Comparison of ENCODE assay signal across 9 mouse cellular contexts in the genomic region with DNA sequence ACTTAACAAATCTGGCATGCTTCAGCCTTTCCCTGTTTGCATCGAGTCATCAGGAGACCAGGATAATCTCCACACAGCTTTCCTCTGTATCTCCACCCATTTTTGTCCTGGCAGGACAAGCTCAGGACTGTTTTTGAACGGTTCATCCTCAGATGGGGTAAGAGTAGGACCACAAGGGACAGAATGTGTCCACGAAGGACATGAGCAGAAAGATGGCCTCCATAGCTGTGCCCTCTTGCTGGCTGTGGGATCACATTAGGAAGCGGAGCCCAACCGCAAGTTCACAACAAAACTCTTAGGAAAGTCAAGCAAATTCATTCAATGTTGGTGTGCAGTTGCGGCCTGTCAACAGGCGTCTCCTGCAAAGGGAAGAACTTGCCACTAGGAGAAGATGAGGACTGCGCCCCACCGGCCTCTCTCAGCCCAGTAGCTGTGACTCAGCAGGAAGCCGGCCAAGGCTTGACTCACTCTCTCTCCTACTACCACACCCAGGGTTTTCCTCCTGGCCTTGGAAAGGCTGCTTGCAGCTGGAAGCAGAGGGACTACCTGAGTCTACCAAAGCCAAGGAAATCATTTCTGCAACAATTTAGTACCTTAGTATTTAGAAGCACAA. TPM values are rescaled to one million over a fixed set of nuclear protein-coding genes. Genes with fewer than 3 reads are reported as not detected.
DNase-seq lines count a peak whose midpoint lies in the region; ATAC-seq and TF ChIP-seq lines count a peak whose summit lies in the region.
"Had no signal": no experiment of that assay in that cellular context is flagged by ENCODE, and none has a peak within 500 bp of the region (broad histone marks: within the 10 kb centered on the region; RNA-seq: fewer than 3 reads in every experiment).

No protein-coding gene starts in this region.

- H3K9ac ChIP-seq in liver, embryonic 12.5 days, result no peak overlapping the region
- no peak overlapping the region for H3K9ac ChIP-seq in stomach, embryonic 14.5 days (replicated peaks; ENCODE audit: low read depth, low read length)
- H3K9ac ChIP-seq: embryonic facial prominence, embryonic 12.5 days had no signal

- TF ChIP-seq CTCF in E14TG2a.4 (conservative IDR thresholded peaks at IDR 0.05; ENCODE audit: low read length), result no peak

- no peaks in the 10 kb centered on the region for H3K36me3 ChIP-seq in E14TG2a.4 (ENCODE audit: insufficient read depth, low read length)
- no peaks in the 10 kb centered on the region for H3K36me3 ChIP-seq in liver, embryonic 12.5 days
- H3K36me3 ChIP-seq in stomach, embryonic 14.5 days (ENCODE audit: control insufficient read depth, insufficient read depth, low read length), result no peaks in the 10 kb centered on the region
- no peaks in the 10 kb centered on the region for H3K36me3 ChIP-seq in hindbrain, embryonic 10.5 days
- H3K36me3 ChIP-seq: embryonic facial prominence, embryonic 12.5 days had no signal

- H3K4me1 ChIP-seq in E14TG2a.4 (replicated peaks; ENCODE audit: low read depth, low read length), result peaks cover 29% of the 10 kb centered on the region
- H3K4me1 ChIP-seq in liver, embryonic 12.5 days, result peaks cover 12% of the 10 kb centered on the region
- H3K4me1 ChIP-seq in stomach, embryonic 14.5 days (ENCODE audit: control insufficient read depth, insufficient read depth, low read length), result no peaks in the 10 kb centered on the region
- H3K4me1 ChIP-seq in hindbrain, embryonic 10.5 days (replicated peaks), result no peaks in the 10 kb centered on the region
- H3K4me1 ChIP-seq: embryonic facial prominence, embryonic 12.5 days had no signal

- WGBS in liver, embryonic 12.5 days (ENCODE audit: insufficient replicate concordance), result 48% methylated on average over 10 of the region's 10 CpGs
- 78% methylated on average over 10 of the region's 10 CpGs for WGBS in stomach, embryonic 14.5 days
- 87% methylated on average over 10 of the region's 10 CpGs for WGBS in hindbrain, embryonic 10.5 days

- 0 out of 2 replicates have a peak overlapping the region, but pooled peaks have one; percentile 1 for H3K4me2 ChIP-seq in liver, embryonic 12.5 days
- H3K4me2 ChIP-seq in stomach, embryonic 14.5 days (replicated peaks; ENCODE audit: low read depth, low read length), result no peak overlapping the region
- H3K4me2 ChIP-seq: embryonic facial prominence, embryonic 12.5 days had no signal

- H3K27me3 ChIP-seq in E14TG2a.4 (ENCODE audit: insufficient read depth, low read length), result no peaks in the 10 kb centered on the region
- H3K27me3 ChIP-seq in liver, embryonic 12.5 days (replicated peaks), result no peaks in the 10 kb centered on the region
- no peaks in the 10 kb centered on the region for H3K27me3 ChIP-seq in stomach, embryonic 14.5 days (ENCODE audit: control insufficient read depth, insufficient read depth, low read length)
- no peaks in the 10 kb centered on the region for H3K27me3 ChIP-seq in hindbrain, embryonic 10.5 days (ENCODE audit: insufficient read depth, poor library complexity, severe bottlenecking)
- H3K27me3 ChIP-seq: embryonic facial prominence, embryonic 12.5 days had no signal

- H3K4me3 ChIP-seq in E14TG2a.4 (replicated peaks; ENCODE audit: low read length), result 0 out of 2 replicates have a peak overlapping the region, but pooled peaks have one; percentile 7
- H3K4me3 ChIP-seq in liver, embryonic 12.5 days, result no peak overlapping the region
- H3K4me3 ChIP-seq in stomach, embryonic 14.5 days (ENCODE audit: low read depth, low read length), result no peak overlapping the region
- no peak overlapping the region for H3K4me3 ChIP-seq in hindbrain, embryonic 10.5 days
- H3K4me3 ChIP-seq: embryonic facial prominence, embryonic 12.5 days had no signal

- intact Hi-C loops in gastrocnemius, postnatal 36 days (cut with DNase I), result no loop called here

- no peaks in the 10 kb centered on the region for H3K9me3 ChIP-seq in E14TG2a.4 (ENCODE audit: low read length)
- no peaks in the 10 kb centered on the region for H3K9me3 ChIP-seq in liver, embryonic 12.5 days (replicated peaks)
- H3K9me3 ChIP-seq in stomach, embryonic 14.5 days (ENCODE audit: control insufficient read depth, low read depth, low read length), result no peaks in the 10 kb centered on the region
- no peaks in the 10 kb centered on the region for H3K9me3 ChIP-seq in hindbrain, embryonic 10.5 days
- H3K9me3 ChIP-seq: embryonic facial prominence, embryonic 12.5 days had no signal

- H3K27ac ChIP-seq in liver, embryonic 12.5 days, result 0 out of 2 replicates have a peak overlapping the region, but pooled peaks have one; percentile 15
- no peak overlapping the region for H3K27ac ChIP-seq in stomach, embryonic 14.5 days (ENCODE audit: low read length)
- no peak overlapping the region for H3K27ac ChIP-seq in hindbrain, embryonic 10.5 days
- H3K27ac ChIP-seq: embryonic facial prominence, embryonic 12.5 days had no signal

- peak; percentile 91 for ATAC-seq in liver, embryonic 12.5 days
- peak; percentile 80; the same call in 1 of the 2 replicates for ATAC-seq in stomach, embryonic 14.5 days (ENCODE audit: insufficient number of reproducible peaks, insufficient read depth, low FRiP score, low read depth)

- DNase-seq in adrenal gland, adult (ENCODE audit: inconsistent age in 2 of 2, low spot score in 1 of 2), result peak; percentile 92 to 95
- peak; percentile 73 to 84 for DNase-seq in gastrocnemius, postnatal 36 days
- no peak for DNase-seq in hindbrain, embryonic 10.5 days (ENCODE audit: low spot score)
- no peak for DNase-seq in thymus, postnatal 25 days
- no peak for DNase-seq in layer of hippocampus, postnatal 10 days (ENCODE audit: low spot score in 2 of 2)

RNA-seq across cellular contexts. Expression of a gene that starts 31.6 kb away (rescaled TPM):
- 1 to 10 TPM; 2.7 to 3.6 TPM for total RNA-seq in gastrocnemius, postnatal 36 days (2021)
- polyA plus RNA-seq in liver, embryonic 12.5 days (2016; fragmentation: Nextera tagmentation; extraction: Ambion mirVana), result 3.0 and 3.7 TPM in 2 replicates
- polyA plus RNA-seq in stomach, embryonic 14.5 days (2014; fragmentation: Nextera tagmentation; extraction: Ambion mirVana), result 6.0 and 7.7 TPM in 2 replicates
- polyA plus RNA-seq in hindbrain, embryonic 10.5 days (2016; fragmentation: Nextera tagmentation; extraction: Ambion mirVana), result 1.5 and 1.6 TPM in 2 replicates
- total RNA-seq in layer of hippocampus, postnatal 10 days (2021), result 10 to 100 TPM; 67.7 to 73.0 TPM

Comparison
In these comparisons a context has a peak if more than half of its experiments do, and no peak if none do; other contexts are left out.
1. DNase-seq: peak in adrenal gland, adult (2 of 2) and gastrocnemius, postnatal 36 days (2 of 2); none in hindbrain, embryonic 10.5 days (single experiment), thymus, postnatal 25 days (single experiment) and layer of hippocampus, postnatal 10 days (0 of 2).